Mouse (Mus musculus): ENCODE measurements around the gene Lrch1. TPM values are rescaled to one million over a fixed set of nuclear protein-coding genes. Genes with fewer than 3 reads are reported as not detected.

Lrch1 gene
- polyA plus RNA-seq, 1 experiment from 2014 or later, result 12.4 TPM

- H3K27me3 ChIP-seq (ENCODE audit: control insufficient read depth, insufficient read depth, low read length), result no peaks in the 10 kb centered on the region
- H3K9me3 ChIP-seq (replicated peaks; ENCODE audit: control insufficient read depth, low read length), result no peaks in the 10 kb centered on the region
- no peak overlapping the region for H3K4me3 ChIP-seq (replicated peaks; ENCODE audit: low read length)
- H3K4me1 ChIP-seq (ENCODE audit: control insufficient read depth, insufficient read depth, low read length), result peaks cover 26% of the 10 kb centered on the region
- 0 out of 2 replicates have a peak overlapping the region, but pooled peaks have one; percentile 35 for H3K27ac ChIP-seq (ENCODE audit: low read length)
- H3K4me2 ChIP-seq (ENCODE audit: low read depth, low read length), result no peak overlapping the region
- H3K9ac ChIP-seq (ENCODE audit: low read length), result no peak overlapping the region
- no peak for ATAC-seq (ENCODE audit: insufficient read depth, low FRiP score)
- H3K36me3 ChIP-seq (ENCODE audit: control insufficient read depth, insufficient read depth, low read length), result no peaks in the 10 kb centered on the region
- WGBS, result 53% methylated on average over 5 of the region's 5 CpGs
These were observed 82.7 kb downstream of the Lrch1 start for GRCm38 (mm10) chr14:74864805-74865483.

GRCm38 (mm10) chr14:74861456-74861855, 86.2 kb downstream of the Lrch1 start:
- Histone ChIP-seq H3K4me2 (ENCODE audit: low read depth, low read length) (no peak overlapping the region), H3K9me3 (replicated peaks; ENCODE audit: control insufficient read depth, low read length) (no peaks in the 10 kb centered on the region), H3K9ac (ENCODE audit: low read length) (no peak overlapping the region), H3K27me3 (ENCODE audit: control insufficient read depth, insufficient read depth, low read length) (no peaks in the 10 kb centered on the region), H3K27ac (ENCODE audit: low read length) (no peak overlapping the region), H3K4me1 (ENCODE audit: control insufficient read depth, insufficient read depth, low read length) (peaks cover 17% of the 10 kb centered on the region), H3K4me3 (replicated peaks; ENCODE audit: low read length) (no peak overlapping the region), H3K36me3 (ENCODE audit: control insufficient read depth, insufficient read depth, low read length) (peaks cover under 1% of the 10 kb centered on the region; the same call in 1 of the 2 replicates)
- WGBS, result 88% methylated on average over 9 of the region's 9 CpGs
- no peak for ATAC-seq (ENCODE audit: insufficient read depth, low FRiP score)

GRCm38 (mm10) chr14:74859154-74859553, 88.5 kb downstream of the Lrch1 start:
- 88% methylated on average over 1 of the region's 1 CpGs for WGBS

GRCm38 (mm10) chr14:74855429-74855828, 92.2 kb downstream of the Lrch1 start:
- WGBS, result 91% methylated on average over 8 of the region's 8 CpGs
- Histone ChIP-seq H3K9me3 (replicated peaks; ENCODE audit: control insufficient read depth, low read length) (no peaks in the 10 kb centered on the region), H3K9ac (ENCODE audit: low read length) (no peak overlapping the region), H3K27ac (ENCODE audit: low read length) (no peak overlapping the region), H3K4me3 (replicated peaks; ENCODE audit: low read length) (no peak overlapping the region), H3K27me3 (ENCODE audit: control insufficient read depth, insufficient read depth, low read length) (no peaks in the 10 kb centered on the region), H3K4me1 (ENCODE audit: control insufficient read depth, insufficient read depth, low read length) (peaks cover 27% of the 10 kb centered on the region), H3K4me2 (ENCODE audit: low read depth, low read length) (no peak overlapping the region), H3K36me3 (ENCODE audit: control insufficient read depth, insufficient read depth, low read length) (peaks cover 2% of the 10 kb centered on the region; the same call in 1 of the 2 replicates)
- ATAC-seq (ENCODE audit: insufficient read depth, low FRiP score), result no peak

More at GRCm38 (mm10) chr14:74859154-74859553, 88.5 kb downstream of the Lrch1 start:
- H3K4me3 ChIP-seq (replicated peaks; ENCODE audit: low read length), result no peak overlapping the region
- H3K27ac ChIP-seq (ENCODE audit: low read length), result no peak overlapping the region
- H3K36me3 ChIP-seq (ENCODE audit: control insufficient read depth, insufficient read depth, low read length), result peaks cover 2% of the 10 kb centered on the region; the same call in 1 of the 2 replicates
- no peak overlapping the region for H3K9ac ChIP-seq (ENCODE audit: low read length)
- no peak overlapping the region for H3K4me2 ChIP-seq (ENCODE audit: low read depth, low read length)
- no peaks in the 10 kb centered on the region for H3K27me3 ChIP-seq (ENCODE audit: control insufficient read depth, insufficient read depth, low read length)
- no peaks in the 10 kb centered on the region for H3K9me3 ChIP-seq (replicated peaks; ENCODE audit: control insufficient read depth, low read length)
- no peak for ATAC-seq (ENCODE audit: insufficient read depth, low FRiP score)
- H3K4me1 ChIP-seq (ENCODE audit: control insufficient read depth, insufficient read depth, low read length), result peaks cover 3% of the 10 kb centered on the region

GRCm38 (mm10) chr14:74853759-74854100, 93.9 kb downstream of the Lrch1 start:
- no peak for ATAC-seq (ENCODE audit: insufficient read depth, low FRiP score)
- Histone ChIP-seq H3K4me2 (ENCODE audit: low read depth, low read length) (no peak overlapping the region), H3K36me3 (ENCODE audit: control insufficient read depth, insufficient read depth, low read length) (peaks cover 2% of the 10 kb centered on the region; the same call in 1 of the 2 replicates), H3K4me1 (ENCODE audit: control insufficient read depth, insufficient read depth, low read length) (peaks cover 29% of the 10 kb centered on the region), H3K4me3 (replicated peaks; ENCODE audit: low read length) (no peak overlapping the region), H3K27ac (ENCODE audit: low read length) (peak overlapping the region; percentile 90), H3K9ac (ENCODE audit: low read length) (no peak overlapping the region), H3K9me3 (replicated peaks; ENCODE audit: control insufficient read depth, low read length) (no peaks in the 10 kb centered on the region), H3K27me3 (ENCODE audit: control insufficient read depth, insufficient read depth, low read length) (no peaks in the 10 kb centered on the region)
- WGBS, result 63% methylated on average over 4 of the region's 4 CpGs

GRCm38 (mm10) chr14:74852965-74853758, 94.5 kb downstream of the Lrch1 start:
- H3K4me1 ChIP-seq (ENCODE audit: control insufficient read depth, insufficient read depth, low read length), result peaks cover 32% of the 10 kb centered on the region
- H3K36me3 ChIP-seq (ENCODE audit: control insufficient read depth, insufficient read depth, low read length), result peaks cover 2% of the 10 kb centered on the region; the same call in 1 of the 2 replicates
- H3K4me2 ChIP-seq (ENCODE audit: low read depth, low read length), result peak overlapping the region; percentile 35
- no peaks in the 10 kb centered on the region for H3K27me3 ChIP-seq (ENCODE audit: control insufficient read depth, insufficient read depth, low read length)
- ATAC-seq (ENCODE audit: insufficient read depth, low FRiP score), result peak; percentile 32; the same call in 1 of the 2 replicates
- 18% methylated on average over 16 of the region's 16 CpGs for WGBS
- H3K9me3 ChIP-seq (replicated peaks; ENCODE audit: control insufficient read depth, low read length), result no peaks in the 10 kb centered on the region
- H3K4me3 ChIP-seq (replicated peaks; ENCODE audit: low read length), result no peak overlapping the region
- peak overlapping the region; percentile 90 for H3K27ac ChIP-seq (ENCODE audit: low read length)
- peak overlapping the region; percentile 27 for H3K9ac ChIP-seq (ENCODE audit: low read length)

GRCm38 (mm10) chr14:74851866-74852265, 95.8 kb downstream of the Lrch1 start:
- no peak for ATAC-seq (ENCODE audit: insufficient read depth, low FRiP score)
- peak overlapping the region; percentile 19; the same call in 1 of the 2 replicates for H3K4me2 ChIP-seq (ENCODE audit: low read depth, low read length)
- peaks cover 37% of the 10 kb centered on the region for H3K4me1 ChIP-seq (ENCODE audit: control insufficient read depth, insufficient read depth, low read length)
- no peaks in the 10 kb centered on the region for H3K9me3 ChIP-seq (replicated peaks; ENCODE audit: control insufficient read depth, low read length)
- H3K27ac ChIP-seq (ENCODE audit: low read length), result peak overlapping the region; percentile 90
- H3K36me3 ChIP-seq (ENCODE audit: control insufficient read depth, insufficient read depth, low read length), result 0 out of 2 replicates have a peak, but pooled peaks cover 2% of the 10 kb centered on the region
- WGBS, result 28% methylated on average over 9 of the region's 9 CpGs
- no peaks in the 10 kb centered on the region for H3K27me3 ChIP-seq (ENCODE audit: control insufficient read depth, insufficient read depth, low read length)
- H3K9ac ChIP-seq (ENCODE audit: low read length), result no peak overlapping the region
- H3K4me3 ChIP-seq (replicated peaks; ENCODE audit: low read length), result no peak overlapping the region

- H3K4me1 ChIP-seq (ENCODE audit: control insufficient read depth, insufficient read depth, low read length), result peaks cover 47% of the 10 kb centered on the region
- ATAC-seq (ENCODE audit: insufficient read depth, low FRiP score), result peak; percentile 55; the same call in 1 of the 2 replicates
- no peak overlapping the region for H3K4me2 ChIP-seq (ENCODE audit: low read depth, low read length)
- H3K9me3 ChIP-seq (replicated peaks; ENCODE audit: control insufficient read depth, low read length), result no peaks in the 10 kb centered on the region
- H3K4me3 ChIP-seq (replicated peaks; ENCODE audit: low read length), result no peak overlapping the region
- no peak overlapping the region for H3K9ac ChIP-seq (ENCODE audit: low read length)
- no peaks in the 10 kb centered on the region for H3K36me3 ChIP-seq (ENCODE audit: control insufficient read depth, insufficient read depth, low read length)
- WGBS, result 47% methylated on average over 6 of the region's 6 CpGs
- H3K27me3 ChIP-seq (ENCODE audit: control insufficient read depth, insufficient read depth, low read length), result no peaks in the 10 kb centered on the region
- peak overlapping the region; percentile 44; the same call in 1 of the 2 replicates for H3K27ac ChIP-seq (ENCODE audit: low read length)
These were observed 98.7 kb downstream of the Lrch1 start for GRCm38 (mm10) chr14:74849020-74849419.

GRCm38 (mm10) chr14:74848224-74848623, 99.5 kb downstream of the Lrch1 start:
- H3K9me3 ChIP-seq (replicated peaks; ENCODE audit: control insufficient read depth, low read length), result no peaks in the 10 kb centered on the region
- 94% methylated on average over 5 of the region's 5 CpGs for WGBS
- H3K9ac ChIP-seq (ENCODE audit: low read length), result no peak overlapping the region
- no peaks in the 10 kb centered on the region for H3K27me3 ChIP-seq (ENCODE audit: control insufficient read depth, insufficient read depth, low read length)
- no peak overlapping the region; the same call in none of the 2 replicates for H3K27ac ChIP-seq (ENCODE audit: low read length)
- H3K4me1 ChIP-seq (ENCODE audit: control insufficient read depth, insufficient read depth, low read length), result peaks cover 40% of the 10 kb centered on the region
- no peak overlapping the region for H3K4me3 ChIP-seq (replicated peaks; ENCODE audit: low read length)
- no peak overlapping the region for H3K4me2 ChIP-seq (ENCODE audit: low read depth, low read length)
- ATAC-seq (ENCODE audit: insufficient read depth, low FRiP score), result no peak
- no peaks in the 10 kb centered on the region for H3K36me3 ChIP-seq (ENCODE audit: control insufficient read depth, insufficient read depth, low read length)
